Mouse (Mus musculus) thymus, adult 18-20 months (tissue): ENCODE data around the gene Chrnb1.

Source experiments
- DNase-seq, 2 experiments: peaks; one replicate each; pipeline ENCODE4 v3.0.0; 2022; ENCODE audit warnings: mixed read lengths in 2 of 2

The Chrnb1 gene

DNA sequence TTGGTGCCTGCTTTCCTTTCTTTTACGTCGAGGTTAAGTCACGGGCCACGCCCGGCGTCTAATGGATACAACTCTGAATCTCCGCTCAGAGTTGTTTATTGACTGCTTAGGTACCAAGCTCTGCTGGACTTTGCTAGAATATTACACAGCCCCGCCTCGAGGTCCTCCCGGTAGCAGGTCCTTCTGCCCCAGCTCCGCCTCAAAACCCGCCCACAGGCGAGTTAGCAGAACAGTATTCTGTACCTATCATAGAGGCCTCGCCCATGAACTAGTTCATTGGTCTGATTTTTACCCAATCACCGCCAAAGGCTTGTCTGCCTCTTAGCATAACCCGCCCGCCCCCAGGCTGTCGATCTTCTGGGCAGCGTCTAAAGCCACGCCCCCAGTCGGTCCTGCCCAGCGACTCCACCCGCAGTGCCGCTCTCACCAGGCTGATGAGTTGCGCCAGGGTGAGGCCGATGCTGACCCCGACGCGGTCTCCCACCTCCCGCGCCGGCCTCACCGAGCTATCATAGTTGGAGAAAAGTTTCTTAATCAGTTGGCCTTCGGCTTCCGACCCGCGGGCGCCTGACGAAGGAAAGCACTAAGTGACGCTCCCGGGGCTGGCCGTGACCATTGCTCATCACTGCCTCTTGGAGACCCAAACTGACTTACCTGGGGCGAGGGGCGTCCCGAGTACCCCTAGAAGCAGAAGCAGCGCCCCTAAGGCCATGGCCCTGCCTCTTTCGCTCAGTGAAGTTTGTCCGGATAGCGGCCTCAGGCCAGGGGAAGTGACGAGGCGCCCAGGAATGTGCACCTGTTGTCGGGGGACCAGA is at the start of gene Chrnb1:
TSS of gene Chrnb1 (minus strand) at position 776 of the 815 bp plus-strand sequence.
- DNase-seq, result peak; percentile 92 to 95

GRCm38 (mm10) chr11:69838714-69839104 is 43.0 kb upstream of the Chrnb1 start:
- no peak for DNase-seq

DNA sequence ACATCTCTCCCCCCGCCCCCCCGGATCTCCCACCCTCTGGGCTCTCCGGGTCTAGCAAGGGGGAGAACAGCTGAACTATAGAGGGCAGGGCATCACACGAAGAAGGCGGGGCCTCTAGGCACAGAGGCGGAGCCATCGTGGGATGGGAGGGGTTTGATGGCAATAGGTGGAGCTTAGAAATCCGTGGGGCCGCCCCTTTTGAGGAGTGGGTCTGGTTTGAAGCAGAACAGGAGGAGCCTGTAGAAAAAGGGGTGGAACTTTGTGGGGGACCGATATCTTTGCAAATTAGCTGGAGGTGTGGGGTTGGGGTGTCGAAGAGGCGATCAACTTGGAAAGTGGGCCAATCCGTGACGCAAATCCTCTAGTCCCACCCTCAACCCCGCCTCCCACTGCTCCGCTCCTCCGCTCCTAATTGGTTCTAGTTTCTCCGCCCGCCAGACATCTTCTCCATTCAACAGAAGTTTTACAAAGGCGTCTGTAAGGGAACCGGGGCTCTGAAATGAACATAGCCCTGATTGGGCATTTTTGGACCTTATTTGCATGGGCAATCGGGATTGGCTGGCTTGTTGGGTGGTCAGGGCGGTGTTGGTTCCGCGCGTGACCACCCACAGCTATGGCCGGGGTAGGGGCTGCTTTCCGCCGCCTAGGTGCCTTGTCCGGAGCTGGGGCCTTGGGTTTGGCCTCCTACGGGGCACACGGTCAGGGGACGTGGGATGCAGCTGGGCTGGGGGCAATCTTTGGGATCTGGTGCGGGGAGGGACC is 42.4 kb upstream of the Chrnb1 start, which contains the start of gene Tmem256:
TSS of gene Tmem256 (plus strand) at position 563 of the 762 bp plus-strand sequence.
- DNase-seq, result peak; percentile 78 to 89

- no peak for DNase-seq
Measured at GRCm38 (mm10) chr11:69837604-69837951, 41.8 kb upstream of the Chrnb1 start, which contains the start of gene Nlgn2. TSS of gene Nlgn2 (minus strand) at chr11:69837784.

DNA sequence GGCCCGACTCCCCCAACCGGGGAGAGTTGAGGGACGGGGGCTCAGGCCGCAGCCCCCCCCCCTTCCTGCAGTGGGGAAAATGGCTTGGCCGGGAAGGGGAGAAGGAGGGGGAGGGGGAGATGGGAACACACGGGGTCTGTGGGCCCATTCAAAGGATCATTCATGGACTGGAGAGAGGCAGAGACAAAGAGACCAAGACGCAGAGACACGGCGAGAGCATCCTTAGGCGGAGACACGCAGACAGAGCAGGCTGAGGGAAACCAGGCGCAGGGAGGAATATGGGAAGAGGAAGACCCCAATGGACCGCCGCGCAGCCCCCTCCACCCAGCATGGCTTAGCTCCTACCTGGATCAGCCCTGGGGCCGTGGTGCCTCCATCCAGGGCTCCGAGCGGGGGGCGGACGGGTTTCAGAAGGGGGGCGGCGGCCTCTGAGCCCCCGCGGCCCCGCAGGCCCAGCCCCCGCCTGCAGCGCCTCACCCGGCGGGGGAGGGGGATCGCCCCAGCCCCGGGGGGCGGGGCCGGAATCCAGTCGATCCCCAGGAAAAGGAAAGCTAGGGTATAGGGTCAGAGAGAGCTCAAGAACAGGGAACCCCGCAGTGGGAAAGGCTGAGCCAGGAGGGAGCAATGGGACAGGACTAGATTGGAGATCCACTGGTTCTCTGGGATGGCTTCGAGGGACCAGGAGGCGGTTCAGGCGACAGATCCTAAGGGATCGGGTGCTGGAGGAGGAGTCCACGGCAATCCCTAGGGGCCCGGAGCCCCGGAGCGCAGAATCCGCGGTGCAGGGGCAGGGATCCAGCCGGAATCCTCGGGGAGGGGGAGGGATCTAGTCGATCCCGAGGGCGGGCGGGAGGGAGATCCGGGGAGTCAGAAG is 41.2 kb upstream of the Chrnb1 start:
- DNase-seq, result no peak

DNA sequence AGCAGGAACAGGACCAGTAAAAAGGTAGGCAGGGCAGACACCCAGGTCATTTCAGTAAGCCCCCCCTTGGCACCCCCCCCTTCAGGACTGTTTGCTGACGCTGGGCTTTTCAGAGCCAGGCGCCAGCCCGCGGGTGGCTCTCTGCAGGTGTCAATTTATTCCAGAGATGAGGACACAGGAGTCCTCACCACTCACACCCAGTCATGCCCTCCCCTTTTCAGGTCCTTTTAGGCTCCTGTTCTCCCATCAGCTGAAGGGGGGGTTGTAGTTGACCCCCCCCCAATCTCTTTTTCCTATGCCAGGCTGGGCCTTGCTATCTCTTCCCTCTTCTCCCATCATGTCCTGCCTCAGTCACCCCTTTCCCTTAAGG is 40.2 kb upstream of the Chrnb1 start:
- no peak for DNase-seq

DNA sequence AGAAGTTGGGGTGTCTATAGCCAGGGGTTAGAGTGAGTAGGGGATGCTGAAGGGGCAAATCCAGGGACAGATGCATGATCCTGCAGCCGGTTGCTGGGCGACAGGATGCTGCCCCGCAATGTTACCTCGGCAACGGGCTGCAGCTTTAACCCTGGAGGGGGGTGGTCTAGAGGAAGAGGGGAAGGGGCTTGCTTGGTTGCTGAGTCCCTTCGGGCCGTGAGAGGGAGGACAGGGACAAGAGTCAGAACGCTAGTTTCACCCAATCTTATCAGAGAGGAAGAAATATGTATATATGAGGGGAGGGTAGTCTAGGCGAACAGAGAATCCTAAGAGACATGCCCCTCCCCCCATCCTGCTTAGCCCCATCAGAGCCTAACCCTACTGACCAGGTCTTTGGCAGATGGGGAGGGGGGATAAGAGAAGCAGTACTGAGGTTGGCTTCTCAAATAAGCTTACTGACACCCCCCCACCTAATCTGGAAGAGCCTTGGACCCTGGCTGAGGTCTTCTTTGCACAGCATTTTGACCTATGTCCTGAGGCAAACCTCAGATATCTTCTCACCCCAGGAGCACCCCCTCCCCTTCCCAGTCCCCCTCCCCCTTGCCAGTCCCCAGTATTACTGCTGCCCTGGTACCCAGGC is 39.7 kb upstream of the Chrnb1 start:
- no peak for DNase-seq

DNA sequence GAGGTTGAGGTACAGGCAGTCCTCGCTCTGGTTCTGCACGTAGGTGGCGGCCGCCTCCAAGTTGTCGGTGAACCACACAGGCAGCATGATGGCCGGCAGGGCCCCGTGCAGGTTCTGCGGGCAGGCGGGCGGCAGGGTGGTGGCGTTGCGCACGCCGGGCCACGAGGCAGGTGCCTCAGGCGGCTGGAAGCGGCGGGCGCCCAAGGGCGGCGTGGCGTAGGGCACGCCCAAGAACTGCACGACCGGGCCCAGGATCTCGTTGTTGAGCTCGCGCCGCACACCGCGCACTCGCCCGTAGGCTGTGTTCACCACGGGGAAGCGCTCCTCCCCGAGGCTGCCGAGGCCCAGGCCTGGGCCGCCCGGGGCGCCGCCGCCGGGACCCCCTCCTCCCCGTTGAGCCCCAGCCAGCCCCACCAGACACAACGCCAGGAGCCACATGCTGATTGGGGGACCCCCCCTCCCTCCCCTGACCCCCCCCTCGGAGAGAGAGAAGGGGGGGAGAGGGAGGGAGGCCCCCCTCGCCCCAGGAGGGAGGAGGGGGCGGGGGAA is 38.3 kb upstream of the Chrnb1 start:
- DNase-seq, result peak in 1 of 2 experiments; percentile 37

- no peak for DNase-seq
Measured at GRCm38 (mm10) chr11:69833554-69833953, 37.8 kb upstream of the Chrnb1 start.

- no peak for DNase-seq
Measured at GRCm38 (mm10) chr11:69828832-69829231, 33.1 kb upstream of the Chrnb1 start.

- DNase-seq, result no peak
Measured at GRCm38 (mm10) chr11:69823456-69823855, 27.7 kb upstream of the Chrnb1 start.

GRCm38 (mm10) chr11:69822080-69822479 is 26.3 kb upstream of the Chrnb1 start, which contains the start of gene Spem1:
TSS of gene Spem1 (minus strand) at chr11:69822180.
- no peak for DNase-seq

DNA sequence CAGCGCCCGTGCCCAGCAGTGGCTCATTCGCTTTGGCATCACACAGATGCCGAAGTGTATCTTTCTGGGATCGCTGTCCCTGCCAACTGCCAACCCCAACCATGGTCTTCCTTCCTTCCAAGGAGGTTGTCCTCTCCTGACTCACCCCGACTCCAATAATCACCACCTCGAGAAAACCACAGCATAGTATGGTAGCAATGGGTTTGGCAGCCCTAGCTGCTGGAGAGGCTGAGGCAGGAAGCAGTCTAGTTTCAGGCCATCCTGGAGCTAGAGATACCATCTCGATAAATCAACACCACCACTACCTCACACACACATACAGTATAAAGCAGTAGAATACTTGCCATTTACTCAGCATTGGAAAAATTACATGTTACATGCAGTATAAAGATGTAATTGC is 23.1 kb upstream of the Chrnb1 start:
- no peak for DNase-seq

DNA sequence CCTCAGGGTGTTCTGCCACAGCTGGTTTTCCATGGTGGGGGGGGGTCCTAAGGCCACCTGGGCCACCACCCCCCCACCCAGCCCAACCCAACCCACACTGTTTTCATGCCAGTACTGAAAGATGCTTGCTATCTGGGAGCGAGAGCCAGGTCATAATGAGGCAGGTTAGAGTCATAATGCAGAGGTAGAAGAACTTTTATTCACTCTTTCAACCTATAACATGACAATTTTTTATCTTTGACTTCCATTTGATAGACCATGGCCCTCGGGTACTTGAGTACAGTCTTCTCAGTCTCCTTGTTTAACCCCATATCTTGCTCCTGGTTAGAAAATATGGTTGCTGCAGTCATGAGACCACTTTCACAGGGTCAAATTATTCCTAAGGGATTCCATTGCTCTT is 22.6 kb upstream of the Chrnb1 start, which contains the start of gene Spem2:
TSS of gene Spem2 (minus strand) at position 101 of the 400 bp plus-strand sequence.
- DNase-seq, result no peak

- DNase-seq, result no peak
Measured at GRCm38 (mm10) chr11:69816520-69816919, 20.8 kb upstream of the Chrnb1 start.

DNA sequence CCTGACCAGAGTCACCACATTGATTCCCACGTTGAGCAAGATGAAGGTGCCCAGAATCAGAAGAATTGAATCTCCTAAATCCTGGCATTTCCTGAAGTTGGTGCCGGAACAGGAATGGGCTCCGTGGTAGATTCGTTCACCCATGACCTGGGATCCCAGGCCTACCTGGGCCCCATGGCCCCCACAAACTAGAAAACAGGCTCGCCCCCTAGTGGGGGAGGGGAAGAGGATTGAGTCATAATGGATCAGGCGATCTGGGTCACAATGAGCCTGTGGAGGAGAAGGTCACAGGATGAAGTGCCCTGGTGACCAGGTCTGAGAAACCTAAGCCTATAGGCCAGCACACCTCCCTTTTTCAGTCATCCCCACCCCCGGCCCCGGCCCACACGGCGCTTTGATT is 19.4 kb upstream of the Chrnb1 start, which contains the start of gene Gm39566:
TSS of gene Gm39566 (minus strand) at position 144 of the 400 bp plus-strand sequence.
- no peak for DNase-seq

DNA sequence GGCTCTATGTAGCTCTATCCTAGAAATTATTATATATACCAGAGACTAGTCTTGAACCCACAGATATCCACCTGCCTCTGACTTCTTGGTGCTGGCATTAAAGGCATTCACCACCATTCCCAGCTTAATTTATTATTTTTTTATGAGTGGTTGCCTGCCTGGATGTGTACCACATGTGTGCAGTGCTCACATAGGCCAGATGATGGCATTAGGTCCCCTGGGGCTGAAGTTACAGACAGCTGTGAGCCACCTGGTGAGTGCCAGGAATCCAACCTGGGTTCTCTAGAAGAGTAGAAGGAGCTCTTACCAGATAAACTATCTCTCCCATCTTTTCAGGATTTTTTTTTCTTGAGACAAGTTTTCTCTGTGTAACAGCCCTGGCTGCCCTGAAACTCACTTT is 14.5 kb upstream of the Chrnb1 start:
- DNase-seq, result no peak

DNA sequence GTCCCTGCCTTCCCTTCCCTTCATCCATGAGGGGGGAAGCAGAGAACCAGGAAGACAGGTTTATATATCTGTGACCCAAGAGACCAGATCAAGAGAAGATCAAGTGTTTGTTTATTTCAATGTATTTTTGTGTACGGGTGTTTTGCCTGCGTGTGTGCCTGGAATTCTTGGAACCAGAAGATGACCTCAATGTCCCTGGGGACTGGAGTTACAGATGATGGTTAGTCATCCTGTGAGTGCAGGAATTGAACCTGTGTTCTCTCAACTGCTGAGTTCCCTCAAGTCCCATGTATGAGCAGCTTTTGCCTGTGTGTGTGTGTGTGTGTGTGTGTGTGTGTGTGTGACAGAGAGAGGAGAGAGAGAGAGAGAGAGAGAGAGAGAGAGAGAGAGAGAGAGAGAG is 11.9 kb upstream of the Chrnb1 start:
- DNase-seq, result no peak

DNA sequence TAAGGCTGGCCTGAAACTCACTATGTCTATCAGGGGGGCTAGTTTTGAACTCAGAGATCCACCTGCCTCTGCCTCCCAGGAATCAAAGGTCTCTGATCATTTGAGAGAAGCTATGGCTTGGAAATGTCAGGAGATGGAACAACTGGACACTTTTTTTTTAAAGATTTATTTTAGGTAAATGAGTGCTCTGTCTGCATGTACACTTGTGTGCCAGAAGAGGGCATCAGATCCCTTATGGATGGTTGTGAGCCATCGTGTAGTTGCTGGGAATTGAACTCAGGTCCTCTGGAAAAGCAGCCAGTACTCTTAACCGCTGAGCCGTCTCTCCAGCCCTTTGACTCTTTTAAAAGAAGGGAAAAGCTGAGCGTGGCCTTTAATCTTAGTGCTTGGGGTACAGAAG is 10.6 kb upstream of the Chrnb1 start:
- no peak for DNase-seq

- no peak for DNase-seq
Measured at GRCm38 (mm10) chr11:69804972-69805909, 9.5 kb upstream of the Chrnb1 start, which contains the start of gene Tmem102. TSS of gene Tmem102 (minus strand) at chr11:69805624.

- DNase-seq, result no peak
Measured at GRCm38 (mm10) chr11:69804652-69804940, 8.9 kb upstream of the Chrnb1 start.
